Mouse (Mus musculus): ENCODE results near the gene Fstl4. TPM values are rescaled to one million over a fixed set of nuclear protein-coding genes. Genes with fewer than 3 reads are reported as not detected.

Gene Fstl4
- total and polyA plus RNA-seq, 2 experiments from 2014 or later: 7.1 to 9.4 TPM

DNA sequence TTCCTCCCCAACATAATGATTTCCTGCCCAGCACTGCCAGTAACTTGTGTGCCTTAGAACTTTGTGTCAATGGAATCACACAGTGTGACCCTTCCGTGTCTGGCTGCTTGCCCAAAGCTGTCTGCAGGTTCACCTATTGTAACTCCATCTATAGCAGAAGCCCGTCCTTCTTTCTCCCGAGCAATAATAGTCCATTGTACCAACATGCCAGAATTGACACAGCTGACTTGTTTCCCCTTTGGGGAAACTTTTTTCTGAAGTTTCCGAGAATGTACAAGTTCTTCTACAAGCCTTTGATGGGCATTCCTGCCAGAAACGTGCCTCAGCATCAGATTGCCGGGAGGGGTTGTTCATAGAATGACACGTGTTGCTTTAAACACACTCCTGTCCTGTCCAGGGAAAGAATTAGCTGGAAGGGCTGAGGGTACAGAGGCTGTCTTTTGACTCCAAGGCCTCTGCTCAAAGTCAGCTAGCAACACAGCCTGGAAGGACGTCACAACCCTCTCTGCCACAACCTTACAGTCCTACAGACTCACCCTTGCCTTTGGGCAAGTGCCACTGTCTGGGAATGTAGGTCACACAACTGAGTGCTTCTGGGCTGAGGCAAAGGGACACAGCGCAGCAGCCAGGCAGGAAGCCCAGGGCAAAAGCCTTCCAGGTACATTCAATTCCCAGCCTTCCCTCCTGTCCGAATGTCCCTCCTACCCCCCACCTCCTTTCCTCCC, 339.3 kb downstream of the Fstl4 start:
- WGBS: 42% methylated on average over 10 of the region's 10 CpGs
- TF ChIP-seq CTCF (IDR thresholded peaks at IDR 0.05): no peak
- no peaks in the 10 kb centered on the region for H3K27me3 ChIP-seq (ENCODE audit: insufficient read depth, low read length)

DNA sequence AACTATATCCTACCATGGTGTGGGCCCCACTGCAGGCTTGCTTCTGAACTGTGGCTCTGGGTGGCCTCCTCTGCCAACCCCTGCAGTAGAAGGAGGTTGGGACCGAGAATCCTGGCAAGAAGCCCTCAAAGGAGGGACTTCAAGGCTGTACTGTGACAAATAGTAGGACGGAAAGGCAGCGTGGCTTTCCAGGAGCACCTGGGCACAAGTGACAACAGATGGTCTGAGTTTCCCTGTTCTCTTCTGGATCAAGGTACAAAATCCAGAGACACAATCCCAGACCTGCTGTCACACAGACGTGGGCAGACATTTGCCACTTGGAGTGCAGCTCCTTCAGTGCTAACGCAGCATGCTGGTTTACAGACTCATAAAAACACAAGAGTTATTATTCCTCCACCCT, 343.3 kb downstream of the Fstl4 start:
- H3K9ac ChIP-seq (replicated peaks; ENCODE audit: low read length, poor library complexity, severe bottlenecking): no peak overlapping the region

More for the DNA sequence above, 339.3 kb downstream of the Fstl4 start:
- Histone ChIP-seq H3K4me2 (ENCODE audit: low read depth, low read length, poor library complexity, severe bottlenecking) (no peak overlapping the region), H3K4me1 (ENCODE audit: insufficient read depth, low read length) (no peaks in the 10 kb centered on the region), H3K36me3 (ENCODE audit: insufficient read depth, low read length) (no peaks in the 10 kb centered on the region), H3K27ac (ENCODE audit: low read depth, low read length) (no peak overlapping the region), H3K9me3 (ENCODE audit: low read length) (no peaks in the 10 kb centered on the region), H3K4me3 (ENCODE audit: low read depth, low read length) (no peak overlapping the region), H3K9ac (replicated peaks; ENCODE audit: low read length, poor library complexity, severe bottlenecking) (no peak overlapping the region)
- DNase-seq (ENCODE audit: low spot score) (no peak), ATAC-seq (ENCODE audit: low FRiP score) (no peak)

DNA sequence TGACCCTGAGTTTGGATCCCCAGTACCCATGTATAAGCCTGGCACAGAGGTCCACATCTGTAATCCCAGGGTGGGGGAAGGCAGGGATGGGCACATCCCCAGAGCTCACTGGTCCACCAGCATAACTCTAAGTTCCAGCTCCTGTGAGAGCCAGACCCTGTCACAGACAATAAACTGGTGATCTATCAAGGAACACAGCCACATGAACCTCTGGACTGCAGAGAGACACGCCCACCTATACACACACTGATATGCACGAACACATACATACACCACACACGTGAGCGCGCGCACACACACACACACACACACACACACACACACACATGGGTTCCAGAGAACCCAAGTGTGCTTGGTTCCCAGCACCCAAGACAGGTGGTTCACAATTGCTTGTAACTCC, 344.4 kb downstream of the Fstl4 start:
- Histone ChIP-seq H3K36me3 (ENCODE audit: insufficient read depth, low read length) (no peaks in the 10 kb centered on the region), H3K4me3 (ENCODE audit: low read depth, low read length) (no peak overlapping the region), H3K4me1 (ENCODE audit: insufficient read depth, low read length) (no peaks in the 10 kb centered on the region), H3K27ac (ENCODE audit: low read depth, low read length) (no peak overlapping the region), H3K4me2 (ENCODE audit: low read depth, low read length, poor library complexity, severe bottlenecking) (no peak overlapping the region), H3K27me3 (ENCODE audit: insufficient read depth, low read length) (no peaks in the 10 kb centered on the region), H3K9ac (replicated peaks; ENCODE audit: low read length, poor library complexity, severe bottlenecking) (no peak overlapping the region), H3K9me3 (ENCODE audit: low read length) (no peaks in the 10 kb centered on the region)
- ATAC-seq (ENCODE audit: low FRiP score) (no peak), DNase-seq (ENCODE audit: low spot score) (no peak)
- 99% methylated on average over 6 of the region's 6 CpGs for WGBS
- no peak for TF ChIP-seq CTCF (IDR thresholded peaks at IDR 0.05)

More for the DNA sequence above, 343.3 kb downstream of the Fstl4 start:
- no peak overlapping the region for H3K27ac ChIP-seq (ENCODE audit: low read depth, low read length)
- WGBS: 76% methylated on average over 5 of the region's 5 CpGs
- H3K9me3 ChIP-seq (ENCODE audit: low read length): no peaks in the 10 kb centered on the region
- H3K36me3 ChIP-seq (ENCODE audit: insufficient read depth, low read length): no peaks in the 10 kb centered on the region
- no peaks in the 10 kb centered on the region for H3K4me1 ChIP-seq (ENCODE audit: insufficient read depth, low read length)
- no peaks in the 10 kb centered on the region for H3K27me3 ChIP-seq (ENCODE audit: insufficient read depth, low read length)
- TF ChIP-seq CTCF (IDR thresholded peaks at IDR 0.05): no peak
- DNase-seq (ENCODE audit: low spot score): peak; percentile 40
- H3K4me3 ChIP-seq (ENCODE audit: low read depth, low read length): no peak overlapping the region
- H3K4me2 ChIP-seq (ENCODE audit: low read depth, low read length, poor library complexity, severe bottlenecking): no peak overlapping the region
- ATAC-seq (ENCODE audit: low FRiP score): no peak

DNA sequence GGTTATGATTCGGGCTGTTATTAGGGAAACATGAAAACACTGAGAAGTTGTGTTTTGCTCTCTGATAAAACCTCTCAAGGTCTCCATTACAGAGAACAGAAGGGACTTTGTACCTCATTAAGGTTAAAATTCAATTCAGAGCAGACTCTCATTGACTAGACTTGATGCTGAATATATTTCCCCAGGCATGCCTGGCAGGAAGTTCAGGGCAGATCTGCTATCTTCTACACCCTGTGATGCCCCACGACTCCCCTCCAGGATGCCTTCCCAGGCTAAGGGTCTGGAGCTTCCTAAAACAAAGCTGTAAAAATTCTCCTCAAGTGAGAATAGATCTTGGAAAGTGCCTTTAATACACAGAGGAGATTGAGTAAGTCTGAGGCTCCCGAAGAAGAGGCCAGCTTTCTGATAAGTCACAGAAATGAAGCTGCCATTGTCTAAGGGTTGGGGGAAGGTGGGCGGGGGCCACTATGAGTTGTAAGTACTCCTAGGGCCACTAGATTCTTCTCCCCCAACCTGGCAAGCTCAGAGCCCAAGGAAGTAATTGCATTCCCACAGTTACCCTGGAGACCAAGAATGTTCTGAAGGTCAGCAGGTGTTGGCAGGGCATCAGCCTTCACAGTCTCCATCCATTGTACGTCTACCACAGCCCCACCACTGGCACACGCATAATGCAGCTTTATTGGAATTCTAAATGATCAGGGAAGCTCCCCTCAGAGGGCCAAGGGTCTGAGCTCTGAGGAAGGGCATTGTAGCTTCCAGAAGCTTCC, 345.4 kb downstream of the Fstl4 start:
- TF ChIP-seq CTCF (IDR thresholded peaks at IDR 0.05): no peak
- Histone ChIP-seq H3K36me3 (ENCODE audit: insufficient read depth, low read length) (no peaks in the 10 kb centered on the region), H3K4me3 (ENCODE audit: low read depth, low read length) (no peak overlapping the region), H3K27me3 (ENCODE audit: insufficient read depth, low read length) (no peaks in the 10 kb centered on the region), H3K4me2 (ENCODE audit: low read depth, low read length, poor library complexity, severe bottlenecking) (no peak overlapping the region), H3K9me3 (ENCODE audit: low read length) (no peaks in the 10 kb centered on the region), H3K9ac (replicated peaks; ENCODE audit: low read length, poor library complexity, severe bottlenecking) (no peak overlapping the region), H3K4me1 (ENCODE audit: insufficient read depth, low read length) (no peaks in the 10 kb centered on the region), H3K27ac (ENCODE audit: low read depth, low read length) (no peak overlapping the region)
- ATAC-seq (ENCODE audit: low FRiP score) (no peak), DNase-seq (ENCODE audit: low spot score) (no peak)
- 62% methylated on average over 6 of the region's 6 CpGs for WGBS

DNA sequence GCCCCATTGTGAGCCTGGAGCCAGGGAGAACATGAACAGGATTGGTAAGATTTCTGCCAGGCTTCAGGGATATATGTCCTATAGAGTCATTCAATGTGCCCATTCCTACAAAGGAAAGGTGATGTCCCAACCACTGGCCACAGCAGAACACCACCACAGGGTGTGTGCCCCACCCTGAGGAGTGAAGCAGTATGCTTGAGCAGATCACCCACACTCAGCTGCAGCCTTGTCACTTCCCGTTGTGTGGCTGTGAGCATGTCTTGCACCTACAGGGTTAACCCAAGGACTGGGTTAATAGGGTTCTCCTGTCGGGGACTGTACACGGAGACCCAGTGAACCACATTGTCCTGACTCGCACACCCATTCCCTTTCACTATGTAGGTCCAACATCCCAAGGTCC, 351.3 kb downstream of the Fstl4 start:
- Histone ChIP-seq H3K9ac (replicated peaks; ENCODE audit: low read length, poor library complexity, severe bottlenecking) (no peak overlapping the region), H3K4me1 (ENCODE audit: insufficient read depth, low read length) (no peaks in the 10 kb centered on the region; the same call in 1 of the 2 replicates), H3K36me3 (ENCODE audit: insufficient read depth, low read length) (no peaks in the 10 kb centered on the region), H3K27ac (ENCODE audit: low read depth, low read length) (no peak overlapping the region), H3K4me2 (ENCODE audit: low read depth, low read length, poor library complexity, severe bottlenecking) (no peak overlapping the region), H3K4me3 (ENCODE audit: low read depth, low read length) (no peak overlapping the region), H3K9me3 (ENCODE audit: low read length) (no peaks in the 10 kb centered on the region), H3K27me3 (ENCODE audit: insufficient read depth, low read length) (no peaks in the 10 kb centered on the region)
- no peak for TF ChIP-seq CTCF (IDR thresholded peaks at IDR 0.05)
- ATAC-seq (ENCODE audit: low FRiP score): no peak
- no peak for DNase-seq (ENCODE audit: low spot score)
- WGBS: 91% methylated on average over 4 of the region's 4 CpGs

DNA sequence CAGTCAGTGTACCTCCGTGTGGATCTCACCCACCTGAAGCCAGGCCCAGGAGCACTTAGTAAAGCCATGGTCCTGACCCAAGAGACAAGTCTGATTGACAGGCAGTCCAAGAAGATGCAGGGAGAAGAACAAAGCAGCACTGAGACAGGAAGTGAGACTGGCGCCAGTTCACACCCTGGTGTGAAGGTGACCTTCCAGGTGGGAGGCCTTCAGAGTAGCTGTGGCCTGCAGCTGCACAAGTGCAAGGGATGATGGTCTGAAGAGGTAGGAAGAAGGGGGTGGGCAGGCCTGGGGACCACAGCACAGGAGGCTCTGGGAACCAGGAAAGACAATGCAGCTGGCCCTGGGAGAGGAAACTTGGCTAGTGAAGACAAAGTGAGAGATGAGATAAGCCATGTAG, 351.9 kb downstream of the Fstl4 start:
- H3K36me3 ChIP-seq (ENCODE audit: insufficient read depth, low read length): no peaks in the 10 kb centered on the region
- H3K27ac ChIP-seq (ENCODE audit: low read depth, low read length): no peak overlapping the region
- H3K4me3 ChIP-seq (ENCODE audit: low read depth, low read length): no peak overlapping the region
- H3K4me1 ChIP-seq (ENCODE audit: insufficient read depth, low read length): no peaks in the 10 kb centered on the region; the same call in 1 of the 2 replicates
- no peaks in the 10 kb centered on the region for H3K27me3 ChIP-seq (ENCODE audit: insufficient read depth, low read length)
- H3K4me2 ChIP-seq (ENCODE audit: low read depth, low read length, poor library complexity, severe bottlenecking): no peak overlapping the region
- ATAC-seq (ENCODE audit: low FRiP score): no peak
- WGBS: 76% methylated on average over 2 of the region's 2 CpGs
- H3K9me3 ChIP-seq (ENCODE audit: low read length): no peaks in the 10 kb centered on the region
- H3K9ac ChIP-seq (replicated peaks; ENCODE audit: low read length, poor library complexity, severe bottlenecking): no peak overlapping the region
- no peak for TF ChIP-seq CTCF (IDR thresholded peaks at IDR 0.05)
- DNase-seq (ENCODE audit: low spot score): no peak

Data from midbrain, postnatal 0 days (tissue).